Mouse (Mus musculus): ENCODE data around the gene Gm32742. TPM values are rescaled to one million over a fixed set of nuclear protein-coding genes. Genes with fewer than 3 reads are reported as not detected.

Gm32742 gene
- polyA plus RNA-seq, 1 experiment from 2014 or later: 0.11 TPM

- TF ChIP-seq EP300 (IDR thresholded peaks at IDR 0.05) (no peak), CTCF (IDR thresholded peaks at IDR 0.05) (no peak)
- WGBS: 46% methylated on average over 4 of the region's 4 CpGs
- Histone ChIP-seq H3K9ac (replicated peaks; ENCODE audit: low read depth) (no peak overlapping the region), H3K27me3 (replicated peaks; ENCODE audit: insufficient read depth, low read length) (no peaks in the 10 kb centered on the region), H3K4me3 (ENCODE audit: low read depth, low read length) (no peak overlapping the region), H3K9me3 (ENCODE audit: low read length) (no peaks in the 10 kb centered on the region), H3K27ac (ENCODE audit: low read length) (no peak overlapping the region), H3K4me2 (replicated peaks; ENCODE audit: low read depth, low read length) (no peak overlapping the region), H3K4me1 (ENCODE audit: insufficient read depth, low read depth, low read length) (no peaks in the 10 kb centered on the region), H3K36me3 (ENCODE audit: insufficient read depth, low read length) (no peaks in the 10 kb centered on the region)
- ATAC-seq: no peak
- no peak for DNase-seq (ENCODE audit: low spot score)
These were observed 50.5 kb downstream of the Gm32742 start for GRCm38 (mm10) chr9:51114767-51115166.

GRCm38 (mm10) chr9:51105751-51106150 lies 59.6 kb downstream of the Gm32742 start:
- Histone ChIP-seq H3K4me1 (ENCODE audit: insufficient read depth, low read depth, low read length) (peaks cover 9% of the 10 kb centered on the region; the same call in 1 of the 2 replicates), H3K9me3 (ENCODE audit: low read length) (no peaks in the 10 kb centered on the region), H3K9ac (replicated peaks; ENCODE audit: low read depth) (no peak overlapping the region), H3K27ac (ENCODE audit: low read length) (no peak overlapping the region), H3K4me2 (replicated peaks; ENCODE audit: low read depth, low read length) (no peak overlapping the region), H3K36me3 (ENCODE audit: insufficient read depth, low read length) (no peaks in the 10 kb centered on the region), H3K27me3 (replicated peaks; ENCODE audit: insufficient read depth, low read length) (peaks cover 16% of the 10 kb centered on the region), H3K4me3 (ENCODE audit: low read depth, low read length) (no peak overlapping the region)
- WGBS: 67% methylated on average over 2 of the region's 2 CpGs
- TF ChIP-seq CTCF (IDR thresholded peaks at IDR 0.05) (no peak), EP300 (IDR thresholded peaks at IDR 0.05) (no peak)
- no peak for ATAC-seq
- DNase-seq (ENCODE audit: low spot score): no peak

- ATAC-seq: peak; percentile 60
- no peak overlapping the region for H3K27ac ChIP-seq (ENCODE audit: low read length)
These were observed 61.4 kb downstream of the Gm32742 start for GRCm38 (mm10) chr9:51103808-51104514.

GRCm38 (mm10) chr9:51102963-51103807 lies 62.1 kb downstream of the Gm32742 start:
- H3K4me2 ChIP-seq (replicated peaks; ENCODE audit: low read depth, low read length): peak overlapping the region; percentile 89
- H3K4me1 ChIP-seq (ENCODE audit: insufficient read depth, low read depth, low read length): peaks cover 9% of the 10 kb centered on the region; the same call in 1 of the 2 replicates
- peaks cover 16% of the 10 kb centered on the region for H3K27me3 ChIP-seq (replicated peaks; ENCODE audit: insufficient read depth, low read length)
- peak; percentile 59 for ATAC-seq
- no peaks in the 10 kb centered on the region for H3K36me3 ChIP-seq (ENCODE audit: insufficient read depth, low read length)
- no peak overlapping the region for H3K9ac ChIP-seq (replicated peaks; ENCODE audit: low read depth)
- DNase-seq (ENCODE audit: low spot score): peak; percentile 60
- no peaks in the 10 kb centered on the region for H3K9me3 ChIP-seq (ENCODE audit: low read length)
- no peak overlapping the region for H3K27ac ChIP-seq (ENCODE audit: low read length)
- TF ChIP-seq EP300 (IDR thresholded peaks at IDR 0.05): no peak
- 3% methylated on average over 42 of the region's 44 CpGs for WGBS
- H3K4me3 ChIP-seq (ENCODE audit: low read depth, low read length): peak overlapping the region; percentile 41

More at GRCm38 (mm10) chr9:51103808-51104514, 61.4 kb downstream of the Gm32742 start:
- TF ChIP-seq EP300 (IDR thresholded peaks at IDR 0.05) (no peak), CTCF (IDR thresholded peaks at IDR 0.05) (no peak; the same call in 1 of the 2 replicates)
- H3K9me3 ChIP-seq (ENCODE audit: low read length): no peaks in the 10 kb centered on the region
- peak overlapping the region; percentile 41 for H3K4me3 ChIP-seq (ENCODE audit: low read depth, low read length)
- peak; percentile 41 for DNase-seq (ENCODE audit: low spot score)
- 14% methylated on average over 25 of the region's 30 CpGs for WGBS
- no peaks in the 10 kb centered on the region for H3K36me3 ChIP-seq (ENCODE audit: insufficient read depth, low read length)
- peak overlapping the region; percentile 89 for H3K4me2 ChIP-seq (replicated peaks; ENCODE audit: low read depth, low read length)
- H3K9ac ChIP-seq (replicated peaks; ENCODE audit: low read depth): no peak overlapping the region
- peaks cover 9% of the 10 kb centered on the region; the same call in 1 of the 2 replicates for H3K4me1 ChIP-seq (ENCODE audit: insufficient read depth, low read depth, low read length)
- peaks cover 16% of the 10 kb centered on the region for H3K27me3 ChIP-seq (replicated peaks; ENCODE audit: insufficient read depth, low read length)

GRCm38 (mm10) chr9:51101756-51102425 lies 63.4 kb downstream of the Gm32742 start, which contains the start of gene 4833427G06Rik:
Gene 4833427G06Rik, minus strand, starts transcription at chr9:51102078.
- peak; percentile 79 for DNase-seq (ENCODE audit: low spot score)
- no peaks in the 10 kb centered on the region for H3K9me3 ChIP-seq (ENCODE audit: low read length)
- no peak within 1 kb of the TSS for H3K4me3 ChIP-seq (ENCODE audit: low read depth, low read length)
- peaks cover 9% of the 10 kb centered on the region; the same call in 1 of the 2 replicates for H3K4me1 ChIP-seq (ENCODE audit: insufficient read depth, low read depth, low read length)
- H3K27me3 ChIP-seq (replicated peaks; ENCODE audit: insufficient read depth, low read length): peaks cover 16% of the 10 kb centered on the region
- peak within 1 kb of the TSS; percentile 37 for H3K4me2 ChIP-seq (replicated peaks; ENCODE audit: low read depth, low read length)
- no peak within 1 kb of the TSS for H3K9ac ChIP-seq (replicated peaks; ENCODE audit: low read depth)
- WGBS: 10% methylated on average over 27 of the region's 27 CpGs
- H3K27ac ChIP-seq (ENCODE audit: low read length): no peak within 1 kb of the TSS
- peak; percentile 25; the same call in 1 of the 2 replicates for TF ChIP-seq CTCF (IDR thresholded peaks at IDR 0.05)
- TF ChIP-seq EP300 (IDR thresholded peaks at IDR 0.05): no peak
- H3K36me3 ChIP-seq (ENCODE audit: insufficient read depth, low read length): no peaks in the 10 kb centered on the region
- peak; percentile 77 for ATAC-seq

- H3K4me2 ChIP-seq (replicated peaks; ENCODE audit: low read depth, low read length): no peak overlapping the region
- DNase-seq (ENCODE audit: low spot score) (no peak), ATAC-seq (no peak)
- H3K4me1 ChIP-seq (ENCODE audit: insufficient read depth, low read depth, low read length): no peaks in the 10 kb centered on the region
- H3K27ac ChIP-seq (ENCODE audit: low read length): no peak overlapping the region
- H3K9me3 ChIP-seq (ENCODE audit: low read length): no peaks in the 10 kb centered on the region
- no peak overlapping the region for H3K9ac ChIP-seq (replicated peaks; ENCODE audit: low read depth)
- 28% methylated on average over 2 of the region's 2 CpGs for WGBS
- no peaks in the 10 kb centered on the region for H3K27me3 ChIP-seq (replicated peaks; ENCODE audit: insufficient read depth, low read length)
- TF ChIP-seq CTCF (IDR thresholded peaks at IDR 0.05): no peak
- TF ChIP-seq EP300 (IDR thresholded peaks at IDR 0.05): no peak
- no peaks in the 10 kb centered on the region for H3K36me3 ChIP-seq (ENCODE audit: insufficient read depth, low read length)
- no peak overlapping the region for H3K4me3 ChIP-seq (ENCODE audit: low read depth, low read length)
These were observed 69.0 kb downstream of the Gm32742 start for GRCm38 (mm10) chr9:51096306-51096705.
